Mouse (Mus musculus) stomach, embryonic 16.5 days (tissue): Measurements from ENCODE around the gene Glb1l2. TPM values are rescaled to one million over a fixed set of nuclear protein-coding genes. Genes with fewer than 3 reads are reported as not detected.

Experiments used
- ATAC-seq: fragments of 200-750 bp; cut with Nextera tagmentation; 2 replicates; pipeline ENCODE4 v1.8.0; 2017; ENCODE audit warnings: moderate number of reproducible peaks, moderate TSS enrichment; ENCODE audit not compliant: insufficient read depth, low FRiP score
- H3K27ac ChIP-seq: fragments of 300-500 bp; sonication (generic); 2 replicates; pipeline ENCODE4 v1.5.1; 2014; ENCODE audit warnings: low read length
- H3K27me3 ChIP-seq: fragments of 300-500 bp; sonication (generic); 2 replicates; pipeline ENCODE4 v1.6.1; 2014; ENCODE audit warnings: low read length, control low read depth, mixed read lengths; ENCODE audit not compliant: control insufficient read depth, insufficient read depth
- H3K36me3 ChIP-seq: fragments of 300-500 bp; sonication (generic); 2 replicates; pipeline ENCODE4 v1.6.1; 2014; ENCODE audit warnings: low read length; ENCODE audit not compliant: control insufficient read depth, insufficient read depth
- H3K4me1 ChIP-seq: fragments of 300-500 bp; sonication (generic); 2 replicates; pipeline ENCODE4 v1.6.1; 2014; ENCODE audit warnings: low read length, control low read depth, mixed read lengths; ENCODE audit not compliant: control insufficient read depth, insufficient read depth
- H3K4me2 ChIP-seq: fragments of 300-500 bp; sonication (generic); 2 replicates; pipeline ENCODE4 v1.6.1; 2014; ENCODE audit warnings: low read depth, low read length, mixed read lengths
- H3K4me3 ChIP-seq: fragments of 300-500 bp; sonication (generic); replicated peaks from 2 replicates; pipeline ENCODE4 v1.5.1; 2014; ENCODE audit warnings: mild to moderate bottlenecking, low read length
- H3K9ac ChIP-seq: fragments of 300-500 bp; sonication (generic); 2 replicates; pipeline ENCODE4 v1.6.1; 2014; ENCODE audit warnings: low read length
- H3K9me3 ChIP-seq: fragments of 300-500 bp; sonication (generic); replicated peaks from 2 replicates; pipeline ENCODE4 v1.6.1; 2016; ENCODE audit warnings: low read length, control low read depth; ENCODE audit not compliant: control insufficient read depth
- WGBS: fragments of 180-500 bp; shearing (Covaris S2); extraction: QIAGEN DNeasy Blood & Tissue Kit; methylation state at CpG from one replicate; pipeline ENCODE4 v1.1.7; 2014; 5-methylcytosine and 5-hydroxymethylcytosine counted together
- polyA plus RNA-seq: library from polyadenylated mRNA; unstranded; fragments of >200 nt; fragmentation: Nextera tagmentation; extraction: Ambion mirVana; gene quantifications from 2 replicates; pipeline ENCODE4 v1.2.1, GENCODE M21; 2015

Glb1l2 gene
- polyA plus RNA-seq, 1 experiment from 2014 or later, result 6.0 TPM

GRCm38 (mm10) chr9:26718388-26718787, 87.9 kb downstream of the Glb1l2 start:
- H3K36me3 ChIP-seq, result no peaks in the 10 kb centered on the region
- no peak overlapping the region for H3K9ac ChIP-seq
- no peak overlapping the region for H3K4me3 ChIP-seq
- H3K4me2 ChIP-seq, result no peak overlapping the region
- H3K4me1 ChIP-seq, result no peaks in the 10 kb centered on the region
- WGBS, result 57% methylated on average over 3 of the region's 3 CpGs
- H3K9me3 ChIP-seq, result no peaks in the 10 kb centered on the region
- no peaks in the 10 kb centered on the region for H3K27me3 ChIP-seq
- H3K27ac ChIP-seq, result no peak overlapping the region
- no peak for ATAC-seq

Other genes with a start within 250 kb of the Glb1l2 start
- gene B3gat1, start 72.7 kb downstream of the Glb1l2 start, polyA plus RNA-seq, result 0.10 and 0.14 TPM in 2 replicates
- not detected in 2 replicates for gene Glb1l3, start 54.4 kb upstream of the Glb1l2 start, polyA plus RNA-seq
- 0.14 TPM in 1 of 2 replicates, not detected in the other for gene Gm1110, start 116.6 kb upstream of the Glb1l2 start, polyA plus RNA-seq
- 51.3 and 56.5 TPM in 2 replicates for gene Acad8, start 193.1 kb upstream of the Glb1l2 start, polyA plus RNA-seq
- 124 and 127 TPM in 2 replicates for gene Thyn1, start 193.2 kb upstream of the Glb1l2 start, polyA plus RNA-seq
- 24.9 and 25.3 TPM in 2 replicates for gene Vps26b, start 223.6 kb upstream of the Glb1l2 start, polyA plus RNA-seq
- 24.7 and 26.4 TPM in 2 replicates for gene Ncapd3, start 223.7 kb upstream of the Glb1l2 start, polyA plus RNA-seq